Mouse (Mus musculus): ENCODE results near the gene Bscl2. TPM values are rescaled to one million over a fixed set of nuclear protein-coding genes. Genes with fewer than 3 reads are reported as not detected.

Gene Bscl2
- polyA plus RNA-seq, 2 experiments = 19.7 to 23.6 TPM

DNA sequence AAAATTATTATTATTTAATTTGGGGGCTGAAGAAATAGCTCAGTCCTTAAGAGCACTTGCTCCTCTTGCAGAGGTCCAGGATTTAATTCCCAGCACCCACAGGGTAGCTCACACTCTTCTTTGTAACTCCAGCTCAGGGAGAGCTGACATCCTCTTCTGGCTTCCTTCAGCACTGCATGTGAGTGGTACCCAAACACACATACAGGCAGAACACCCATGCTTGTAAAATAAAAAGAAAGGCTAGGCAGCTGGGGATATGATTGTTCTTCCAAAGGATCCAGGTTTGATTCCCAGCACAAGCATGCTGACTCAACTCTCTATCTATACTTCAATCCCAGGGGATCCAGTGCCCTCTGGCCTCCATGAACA, 38.3 kb upstream of the Bscl2 start:
- H3K36me3 ChIP-seq (replicated peaks; ENCODE audit: control insufficient read depth, insufficient read depth, low read depth) = peaks cover 13% of the 10 kb centered on the region
- H3K27me3 ChIP-seq (ENCODE audit: control insufficient read depth, insufficient read depth, low read length) = no peaks in the 10 kb centered on the region
- H3K4me3 ChIP-seq (ENCODE audit: insufficient read depth in 1 of 2, low read depth in 2 of 2, low read length in 2 of 2) = peak overlapping the region in 1 of 2 experiments; percentile 74; a peak in 2 of 4 replicates
- H3K27ac ChIP-seq = no peak overlapping the region
- H3K4me1 ChIP-seq (replicated peaks; ENCODE audit: control insufficient read depth in 2 of 2, insufficient read depth in 2 of 2, low read length in 1 of 2) = peaks cover 14 to 16% of the 10 kb centered on the region in 2 experiments
- no peak overlapping the region for H3K9ac ChIP-seq (replicated peaks)
- TF ChIP-seq CTCF (IDR thresholded peaks at IDR 0.05; ENCODE audit: low read depth) (no peak), EP300 (IDR thresholded peaks at IDR 0.05; ENCODE audit: low read depth) (no peak)
- peak overlapping the region; percentile 87 for H3K4me2 ChIP-seq (ENCODE audit: low read depth)
- H3K9me3 ChIP-seq (ENCODE audit: control insufficient read depth, low read length) = no peaks in the 10 kb centered on the region
- ATAC-seq (ENCODE audit: insufficient read depth) = no peak
- DNase-seq (ENCODE audit: low read depth in 3 of 3, low spot score in 3 of 3) = no peak

DNA sequence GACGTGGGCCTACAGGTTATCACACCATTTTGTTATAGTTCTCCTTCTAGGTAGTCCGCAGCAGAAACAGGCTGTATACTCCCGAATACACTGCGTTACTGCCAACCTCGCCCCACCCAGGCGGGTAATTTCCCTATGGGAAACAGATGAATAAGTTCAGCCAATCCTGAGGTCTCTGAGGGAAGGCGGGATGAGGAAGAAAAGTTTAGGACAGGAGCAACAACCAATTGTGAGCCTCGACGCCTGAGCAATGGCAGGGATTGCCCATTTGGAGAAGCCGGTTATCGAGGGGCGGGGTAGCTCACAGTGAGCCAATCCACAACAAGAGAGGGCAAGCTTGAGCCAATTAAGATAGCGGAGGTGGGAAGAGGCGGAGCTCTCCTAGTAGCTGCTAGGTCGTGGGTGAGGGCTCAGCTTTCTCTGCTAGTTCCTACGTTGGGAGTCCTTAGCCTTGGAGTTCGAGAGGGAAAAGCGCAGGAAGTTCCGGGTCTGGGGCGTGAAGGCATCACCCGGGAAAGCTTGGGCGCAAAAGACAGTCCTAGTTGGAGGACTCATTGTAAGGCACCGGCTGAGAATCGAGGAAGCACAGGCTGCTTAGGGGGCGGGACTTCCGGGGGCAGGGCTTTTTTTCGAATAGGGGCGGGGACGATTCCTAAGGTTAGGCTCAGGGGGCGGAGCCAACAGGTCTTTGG, 35.0 kb upstream of the Bscl2 start, which contains the start of gene Zbtb3:
Zbtb3 (plus strand) TSS at position 426 of the 692 bp plus-strand sequence.
- peak; percentile 99 for DNase-seq (ENCODE audit: low read depth in 3 of 3, low spot score in 3 of 3)
- Histone ChIP-seq H3K9me3 (ENCODE audit: control insufficient read depth, low read length) (no peaks in the 10 kb centered on the region), H3K4me2 (ENCODE audit: low read depth) (peak within 1 kb of the TSS; percentile 92), H3K4me1 (replicated peaks; ENCODE audit: control insufficient read depth in 2 of 2, insufficient read depth in 2 of 2, low read length in 1 of 2) (peaks cover 13 to 14% of the 10 kb centered on the region in 2 experiments), H3K9ac (replicated peaks) (peak within 1 kb of the TSS; percentile 60), H3K36me3 (replicated peaks; ENCODE audit: control insufficient read depth, insufficient read depth, low read depth) (peaks cover 5% of the 10 kb centered on the region), H3K27me3 (ENCODE audit: control insufficient read depth, insufficient read depth, low read length) (no peaks in the 10 kb centered on the region), H3K27ac (peak within 1 kb of the TSS; percentile 69), H3K4me3 (ENCODE audit: insufficient read depth in 1 of 2, low read depth in 2 of 2, low read length in 2 of 2) (peak within 1 kb of the TSS; percentile 72 to 84)
- ATAC-seq (ENCODE audit: insufficient read depth) = peak; percentile 95
- TF ChIP-seq CTCF (IDR thresholded peaks at IDR 0.05; ENCODE audit: low read depth) (no peak), EP300 (IDR thresholded peaks at IDR 0.05; ENCODE audit: low read depth) (0 out of 2 replicates have a peak, but pooled peaks have one; percentile 36)
- under 1% methylated on average over 30 of the region's 30 CpGs for WGBS (ENCODE audit: insufficient replicate concordance)

DNA sequence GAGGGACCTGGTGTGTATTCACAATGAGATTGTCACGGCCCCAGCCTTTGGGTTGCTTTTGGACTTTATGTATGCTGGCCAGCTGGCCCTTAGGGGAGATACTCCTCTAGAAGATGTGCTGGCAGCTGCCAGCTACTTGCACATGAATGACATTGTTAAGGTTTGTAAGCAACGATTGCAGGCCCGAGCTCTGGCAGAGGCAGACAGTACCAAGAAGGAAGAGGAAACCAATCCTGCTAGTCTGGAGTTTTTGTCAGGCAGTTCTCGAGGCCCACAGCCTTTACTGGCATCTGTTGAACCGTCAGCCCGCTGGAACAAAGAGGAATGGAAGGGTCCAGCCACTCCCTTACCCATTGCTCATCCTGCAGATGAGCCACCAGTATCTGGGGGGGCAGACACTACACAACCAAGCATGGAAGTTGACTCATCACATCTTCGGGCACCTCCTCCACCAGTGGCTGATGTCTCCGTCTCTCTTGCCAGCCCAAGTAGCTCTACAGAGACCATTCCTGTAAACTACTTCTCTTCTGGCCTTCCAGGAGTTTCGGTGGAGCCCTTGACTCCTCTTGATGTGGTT, 34.0 kb upstream of the Bscl2 start:
- Histone ChIP-seq H3K9ac (replicated peaks) (no peak overlapping the region), H3K4me2 (ENCODE audit: low read depth) (peak overlapping the region; percentile 92), H3K4me3 (ENCODE audit: insufficient read depth in 1 of 2, low read depth in 2 of 2, low read length in 2 of 2) (peak overlapping the region in 1 of 2 experiments; percentile 72; a peak in 1 of 4 replicates), H3K4me1 (replicated peaks; ENCODE audit: control insufficient read depth in 2 of 2, insufficient read depth in 2 of 2, low read length in 1 of 2) (peaks cover 13 to 14% of the 10 kb centered on the region in 2 experiments), H3K27me3 (ENCODE audit: control insufficient read depth, insufficient read depth, low read length) (no peaks in the 10 kb centered on the region), H3K36me3 (replicated peaks; ENCODE audit: control insufficient read depth, insufficient read depth, low read depth) (peaks cover 8% of the 10 kb centered on the region), H3K27ac (peak overlapping the region; percentile 9; the same call in 1 of the 2 replicates), H3K9me3 (ENCODE audit: control insufficient read depth, low read length) (no peaks in the 10 kb centered on the region)
- DNase-seq (ENCODE audit: low read depth in 3 of 3, low spot score in 3 of 3) (no peak), ATAC-seq (ENCODE audit: insufficient read depth) (no peak)
- 68% methylated on average over 9 of the region's 9 CpGs for WGBS (ENCODE audit: insufficient replicate concordance)
- TF ChIP-seq CTCF (IDR thresholded peaks at IDR 0.05; ENCODE audit: low read depth) (no peak), EP300 (IDR thresholded peaks at IDR 0.05; ENCODE audit: low read depth) (no peak)

DNA sequence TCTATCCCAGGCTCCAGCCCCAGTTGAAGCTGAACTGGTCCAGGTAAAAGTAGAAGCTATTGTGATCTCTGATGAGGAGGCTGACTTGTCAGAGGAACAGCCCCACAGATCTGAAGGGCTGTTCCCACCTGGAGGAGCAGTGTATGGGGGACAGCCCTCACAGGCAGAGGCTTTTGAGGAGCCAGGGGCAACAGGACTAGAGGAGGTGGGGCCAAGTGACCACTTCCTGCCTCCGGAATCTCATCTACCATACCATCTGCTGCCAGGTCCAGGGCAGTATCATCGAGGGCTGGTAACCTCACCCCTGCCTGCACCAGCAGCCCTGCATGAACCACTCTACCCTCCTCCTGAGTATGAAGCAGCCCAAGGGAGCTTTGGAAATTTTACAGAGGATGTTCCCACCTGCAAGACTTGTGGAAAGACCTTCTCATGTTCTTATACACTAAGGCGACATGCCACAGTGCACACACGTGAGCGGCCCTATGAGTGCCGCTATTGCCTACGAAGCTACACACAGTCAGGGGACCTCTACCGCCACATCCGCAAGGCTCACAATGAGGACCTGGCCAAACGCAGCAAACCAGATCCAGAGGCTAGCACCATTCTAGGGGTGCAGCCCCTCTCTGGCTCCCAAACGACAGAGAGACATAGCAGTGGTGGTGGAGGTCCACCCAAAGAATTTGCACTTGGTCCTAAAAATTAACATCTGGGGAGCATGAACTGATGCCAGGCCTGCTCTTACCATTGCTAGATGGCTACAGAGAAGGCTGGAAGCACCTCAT, 33.2 kb upstream of the Bscl2 start:
- H3K27ac ChIP-seq = no peak overlapping the region
- no peak overlapping the region for H3K4me3 ChIP-seq (ENCODE audit: insufficient read depth in 1 of 2, low read depth in 2 of 2, low read length in 2 of 2)
- no peaks in the 10 kb centered on the region for H3K27me3 ChIP-seq (ENCODE audit: control insufficient read depth, insufficient read depth, low read length)
- TF ChIP-seq CTCF (IDR thresholded peaks at IDR 0.05; ENCODE audit: low read depth) (no peak), EP300 (IDR thresholded peaks at IDR 0.05; ENCODE audit: low read depth) (no peak)
- H3K9ac ChIP-seq (replicated peaks) = no peak overlapping the region
- no peaks in the 10 kb centered on the region for H3K9me3 ChIP-seq (ENCODE audit: control insufficient read depth, low read length)
- DNase-seq (ENCODE audit: low read depth in 3 of 3, low spot score in 3 of 3) (no peak), ATAC-seq (ENCODE audit: insufficient read depth) (no peak)
- H3K36me3 ChIP-seq (replicated peaks; ENCODE audit: control insufficient read depth, insufficient read depth, low read depth) = peaks cover 8% of the 10 kb centered on the region
- H3K4me2 ChIP-seq (ENCODE audit: low read depth) = no peak overlapping the region
- peaks cover 10 to 11% of the 10 kb centered on the region in 2 experiments; a peak in 3 of 4 replicates for H3K4me1 ChIP-seq (replicated peaks; ENCODE audit: control insufficient read depth in 2 of 2, insufficient read depth in 2 of 2, low read length in 1 of 2)
- 67% methylated on average over 11 of the region's 11 CpGs for WGBS (ENCODE audit: insufficient replicate concordance)

DNA sequence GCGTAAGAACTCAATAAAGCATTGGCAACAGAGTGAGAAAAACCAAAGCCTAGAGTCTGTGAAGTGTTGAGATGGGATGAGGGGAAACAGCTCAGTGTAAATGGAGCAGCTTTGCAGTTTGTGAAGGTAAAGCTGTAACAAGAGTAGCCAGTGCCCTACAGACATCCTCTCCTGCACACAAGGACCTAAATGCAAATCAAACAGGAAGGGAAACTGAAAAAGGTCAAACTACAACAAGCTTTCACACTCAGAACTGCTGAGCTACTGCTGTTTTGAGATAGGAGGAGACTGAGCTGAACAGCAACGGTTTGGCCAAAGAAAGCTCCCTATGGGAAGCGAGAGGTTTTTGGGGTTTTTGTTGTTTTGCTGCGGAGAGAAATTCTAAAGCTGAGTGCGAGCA, 30.5 kb upstream of the Bscl2 start:
- H3K4me3 ChIP-seq (ENCODE audit: insufficient read depth in 1 of 2, low read depth in 2 of 2, low read length in 2 of 2) = no peak overlapping the region
- no peak for ATAC-seq (ENCODE audit: insufficient read depth)
- H3K4me2 ChIP-seq (ENCODE audit: low read depth) = no peak overlapping the region
- peaks cover 6 to 8% of the 10 kb centered on the region in 2 experiments; a peak in 3 of 4 replicates for H3K4me1 ChIP-seq (replicated peaks; ENCODE audit: control insufficient read depth in 2 of 2, insufficient read depth in 2 of 2, low read length in 1 of 2)
- H3K9ac ChIP-seq (replicated peaks) = no peak overlapping the region
- 82% methylated on average over 5 of the region's 5 CpGs for WGBS (ENCODE audit: insufficient replicate concordance)
- DNase-seq (ENCODE audit: low read depth in 3 of 3, low spot score in 3 of 3) = no peak
- no peak for TF ChIP-seq CTCF (IDR thresholded peaks at IDR 0.05; ENCODE audit: low read depth)
- TF ChIP-seq EP300 (IDR thresholded peaks at IDR 0.05; ENCODE audit: low read depth) = no peak
- no peaks in the 10 kb centered on the region for H3K9me3 ChIP-seq (ENCODE audit: control insufficient read depth, low read length)
- H3K36me3 ChIP-seq (replicated peaks; ENCODE audit: control insufficient read depth, insufficient read depth, low read depth) = peaks cover 27% of the 10 kb centered on the region
- H3K27me3 ChIP-seq (ENCODE audit: control insufficient read depth, insufficient read depth, low read length) = no peaks in the 10 kb centered on the region
- H3K27ac ChIP-seq = no peak overlapping the region

Data from liver, embryonic 14.5 days (tissue).